Mouse (Mus musculus) testis, adult 2 months (tissue): ENCODE results near the gene Zfp790.

ENCODE experiments used
- CTCF ChIP-seq: fragments of 200-500 bp; IDR thresholded peaks from 2 replicates; pipeline ENCODE4 v1.5.1; 2012; ENCODE audit warnings: low read depth, mild to moderate bottlenecking, inconsistent platforms, low read length, moderate library complexity; ENCODE audit not compliant: control insufficient read depth, insufficient read depth, insufficient replicate concordance
- POLR2A ChIP-seq: fragments of 200-500 bp; IDR thresholded peaks from 2 replicates; pipeline ENCODE4 v1.6.1; 2012; ENCODE audit warnings: low read depth, mild to moderate bottlenecking, inconsistent platforms, low read length, moderate library complexity; ENCODE audit not compliant: control insufficient read depth

- TF ChIP-seq CTCF (no peak), POLR2A (0 out of 2 replicates have a peak, but pooled peaks have one; percentile 29)
Observed at GRCm38 (mm10) chr7:29853219-29853842, 37.4 kb downstream of the Zfp790 start, which contains the start of gene Zfp940.
